Mouse (Mus musculus) lung, postnatal 0 days (tissue): ENCODE results near the gene Grid2. TPM values are rescaled to one million over a fixed set of nuclear protein-coding genes. Genes with fewer than 3 reads are reported as not detected.

ENCODE experiments used
- ATAC-seq: fragments of 200-750 bp; cut with Nextera tagmentation; 2 replicates; pipeline ENCODE4 v1.8.0; 2017; ENCODE audit warnings: moderate library complexity
- DNase-seq: peaks from one replicate; pipeline ENCODE4 v3.0.0-alpha.2; 2016; ENCODE audit warnings: low spot score
- H3K27ac ChIP-seq: fragments of 300-500 bp; sonication (generic); 2 replicates; pipeline ENCODE4 v1.5.1; 2014; ENCODE audit warnings: antibody characterized with exemption, mild to moderate bottlenecking, low read length, mixed read lengths
- H3K27me3 ChIP-seq: fragments of 300-500 bp; sonication (generic); replicated peaks from 2 replicates; pipeline ENCODE4 v1.6.1; 2014; ENCODE audit warnings: low read length, mixed read lengths; ENCODE audit not compliant: insufficient read depth
- H3K36me3 ChIP-seq: fragments of 300-500 bp; sonication (generic); 2 replicates; pipeline ENCODE4 v1.6.1; 2014; ENCODE audit warnings: low read length, mixed read lengths; ENCODE audit not compliant: insufficient read depth
- H3K4me1 ChIP-seq: fragments of 300-500 bp; sonication (generic); 2 replicates; pipeline ENCODE4 v1.6.1; 2014; ENCODE audit warnings: antibody characterized with exemption, low read depth, low read length, mixed read lengths; ENCODE audit not compliant: insufficient read depth
- H3K4me2 ChIP-seq: fragments of 300-500 bp; sonication (generic); replicated peaks from 2 replicates; pipeline ENCODE4 v1.6.1; 2014; ENCODE audit warnings: low read depth, mild to moderate bottlenecking, low read length, moderate library complexity, mixed read lengths
- H3K4me3 ChIP-seq: fragments of 300-500 bp; sonication (generic); 2 replicates; pipeline ENCODE4 v1.5.1; 2014; ENCODE audit warnings: low read depth, low read length
- H3K9ac ChIP-seq: fragments of 300-500 bp; sonication (generic); replicated peaks from 2 replicates; pipeline ENCODE4 v1.6.1; 2014; ENCODE audit warnings: low read depth, mild to moderate bottlenecking
- H3K9me3 ChIP-seq: fragments of 300-500 bp; sonication (generic); 2 replicates; pipeline ENCODE4 v1.6.1; 2016; ENCODE audit warnings: low read length, mixed read lengths
- CTCF ChIP-seq: IDR thresholded peaks from 2 replicates; pipeline ENCODE4 v1.5.1; 2016; ENCODE audit warnings: antibody characterized with exemption, mild to moderate bottlenecking
- EP300 ChIP-seq: IDR thresholded peaks from 2 replicates; pipeline ENCODE4 v1.6.1; 2016; ENCODE audit warnings: antibody characterized with exemption, mild to moderate bottlenecking, control low read depth
- WGBS: fragments of 180-500 bp; shearing (Covaris S2); extraction: QIAGEN DNeasy Blood & Tissue Kit; methylation state at CpG from one replicate; pipeline ENCODE4 v1.1.7; 2014; 5-methylcytosine and 5-hydroxymethylcytosine counted together
- polyA plus RNA-seq: library from polyadenylated mRNA; unstranded; fragments of >200 nt; fragmentation: Nextera tagmentation; extraction: Ambion mirVana; gene quantifications from 2 replicates; pipeline ENCODE4 v1.2.1, GENCODE M21; 2015

Gene Grid2
- polyA plus RNA-seq, 1 experiment from 2014 or later = 0.45 TPM

GRCm38 (mm10) chr6:64480592-64480991, 1224.9 kb downstream of the Grid2 start:
- ATAC-seq (no peak), DNase-seq (no peak)
- no peak overlapping the region for H3K27ac ChIP-seq
- no peak overlapping the region for H3K4me3 ChIP-seq
- H3K27me3 ChIP-seq = no peaks in the 10 kb centered on the region
- WGBS = 55% methylated on average over 2 of the region's 2 CpGs
- H3K9me3 ChIP-seq = no peaks in the 10 kb centered on the region
- H3K4me2 ChIP-seq = no peak overlapping the region
- no peaks in the 10 kb centered on the region for H3K4me1 ChIP-seq
- H3K9ac ChIP-seq = no peak overlapping the region
- TF ChIP-seq EP300 = no peak
- TF ChIP-seq CTCF = no peak
- no peaks in the 10 kb centered on the region for H3K36me3 ChIP-seq

GRCm38 (mm10) chr6:64490313-64491067, 1234.8 kb downstream of the Grid2 start:
- ATAC-seq (no peak), DNase-seq (no peak)
- Histone ChIP-seq H3K4me1 (no peaks in the 10 kb centered on the region), H3K27ac (no peak overlapping the region), H3K27me3 (no peaks in the 10 kb centered on the region), H3K9ac (no peak overlapping the region), H3K4me3 (no peak overlapping the region), H3K4me2 (no peak overlapping the region), H3K9me3 (no peaks in the 10 kb centered on the region), H3K36me3 (no peaks in the 10 kb centered on the region)
- TF ChIP-seq CTCF = no peak
- 61% methylated on average over 4 of the region's 4 CpGs for WGBS

- no peak for TF ChIP-seq EP300
- TF ChIP-seq CTCF = no peak
- Histone ChIP-seq H3K9ac (no peak overlapping the region), H3K9me3 (no peaks in the 10 kb centered on the region), H3K27ac (no peak overlapping the region), H3K27me3 (no peaks in the 10 kb centered on the region), H3K4me1 (no peaks in the 10 kb centered on the region), H3K36me3 (no peaks in the 10 kb centered on the region), H3K4me3 (no peak overlapping the region), H3K4me2 (no peak overlapping the region)
- ATAC-seq (no peak), DNase-seq (no peak)
- 35% methylated on average over 1 of the region's 1 CpGs for WGBS
These were observed 1248.7 kb downstream of the Grid2 start for GRCm38 (mm10) chr6:64504394-64504793.

- Histone ChIP-seq H3K9ac (no peak overlapping the region), H3K9me3 (no peaks in the 10 kb centered on the region), H3K27me3 (no peaks in the 10 kb centered on the region), H3K4me3 (no peak overlapping the region), H3K36me3 (no peaks in the 10 kb centered on the region), H3K4me1 (no peaks in the 10 kb centered on the region), H3K27ac (no peak overlapping the region), H3K4me2 (no peak overlapping the region)
- ATAC-seq = no peak
- 60% methylated on average over 3 of the region's 3 CpGs for WGBS
- DNase-seq = no peak
- TF ChIP-seq CTCF (no peak), EP300 (no peak)
These were observed 1286.5 kb downstream of the Grid2 start for GRCm38 (mm10) chr6:64542168-64542567.

- H3K9ac ChIP-seq = no peak overlapping the region
- H3K4me1 ChIP-seq = no peaks in the 10 kb centered on the region
- no peak overlapping the region for H3K27ac ChIP-seq
- H3K9me3 ChIP-seq = no peaks in the 10 kb centered on the region
- no peak for DNase-seq
- ATAC-seq = no peak
- H3K4me3 ChIP-seq = no peak overlapping the region
- no peaks in the 10 kb centered on the region for H3K36me3 ChIP-seq
- 72% methylated on average over 3 of the region's 3 CpGs for WGBS
- H3K27me3 ChIP-seq = no peaks in the 10 kb centered on the region
- TF ChIP-seq EP300 (no peak), CTCF (no peak)
- no peak overlapping the region for H3K4me2 ChIP-seq
These were observed 1298.0 kb downstream of the Grid2 start for GRCm38 (mm10) chr6:64553645-64554044.

- Histone ChIP-seq H3K27me3 (no peaks in the 10 kb centered on the region), H3K27ac (no peak overlapping the region), H3K36me3 (no peaks in the 10 kb centered on the region), H3K4me1 (no peaks in the 10 kb centered on the region), H3K4me3 (no peak overlapping the region), H3K9ac (no peak overlapping the region), H3K4me2 (no peak overlapping the region), H3K9me3 (no peaks in the 10 kb centered on the region)
- no peak for DNase-seq
- WGBS = 78% methylated on average over 4 of the region's 4 CpGs
- TF ChIP-seq CTCF (no peak), EP300 (no peak)
- no peak for ATAC-seq
These were observed 1299.5 kb downstream of the Grid2 start for GRCm38 (mm10) chr6:64555220-64555619.
